In genomic region chr8:117372070-117372469, GRCm38 (mm10) we compare ENCODE assay signal across 8 mouse cellular contexts.
DNase-seq lines count a peak whose midpoint lies in the region; ATAC-seq and TF ChIP-seq lines count a peak whose summit lies in the region.
"Had no signal": no experiment of that assay in that cellular context is flagged by ENCODE, and none has a peak within 500 bp of the region (broad histone marks: within the 10 kb centered on the region; RNA-seq: fewer than 3 reads in every experiment).

No protein-coding gene starts in this region.

- peak; percentile 17; the same call in 1 of the 2 replicates for ATAC-seq in neural tube, embryonic 13.5 days (ENCODE audit: low read depth)
- ATAC-seq in monocyte, adult 5-6 weeks (replicated peaks; ENCODE audit: insufficient number of reproducible peaks, low FRiP score, low TSS enrichment, poor library complexity, severe bottlenecking): no peak

- H3K27ac ChIP-seq in embryonic fibroblast, embryonic 13.5 days (ENCODE audit: insufficient read depth, low read length): peak overlapping the region; percentile 10; the same call in 1 of the 2 replicates
- peak overlapping the region; percentile 65 for H3K27ac ChIP-seq in neural tube, embryonic 13.5 days (replicated peaks)

- no peak overlapping the region for H3K4me2 ChIP-seq in neural tube, embryonic 13.5 days
- H3K4me2 ChIP-seq: embryonic facial prominence, embryonic 13.5 days had no signal

- no peak for TF ChIP-seq POLR2A in embryonic fibroblast, embryonic 13.5 days (IDR thresholded peaks at IDR 0.05; ENCODE audit: low read depth, low read length)

- H3K27me3 ChIP-seq in neural tube, embryonic 13.5 days: no peaks in the 10 kb centered on the region
- H3K27me3 ChIP-seq: embryonic facial prominence, embryonic 13.5 days had no signal

- DNase-seq in NIH3T3 (ENCODE audit: low read depth): peak; percentile 89
- peak; percentile 76 for DNase-seq in layer of hippocampus, adult 9-11 months
- DNase-seq in urinary bladder, adult 18-20 months (ENCODE audit: low spot score in 2 of 2): no peak
- no peak for DNase-seq in thymus, postnatal 10 days (ENCODE audit: low spot score in 2 of 2)

- WGBS in neural tube, embryonic 13.5 days: 64% methylated on average over 12 of the region's 12 CpGs

- no peak overlapping the region for H3K4me3 ChIP-seq in embryonic fibroblast, embryonic 13.5 days (ENCODE audit: insufficient read depth, low read length)
- H3K4me3 ChIP-seq in neural tube, embryonic 13.5 days: no peak overlapping the region
- H3K4me3 ChIP-seq: embryonic facial prominence, embryonic 13.5 days had no signal

- H3K4me1 ChIP-seq in embryonic fibroblast, embryonic 13.5 days (ENCODE audit: control insufficient read depth, insufficient read depth, low read length): peaks cover 6% of the 10 kb centered on the region
- peaks cover 78% of the 10 kb centered on the region for H3K4me1 ChIP-seq in neural tube, embryonic 13.5 days (replicated peaks)

- no peak overlapping the region for H3K9ac ChIP-seq in neural tube, embryonic 13.5 days
- H3K9ac ChIP-seq: embryonic facial prominence, embryonic 13.5 days had no signal

- no peaks in the 10 kb centered on the region for H3K36me3 ChIP-seq in neural tube, embryonic 13.5 days

- no peak for TF ChIP-seq CTCF in embryonic fibroblast, embryonic 13.5 days (IDR thresholded peaks at IDR 0.05; ENCODE audit: borderline replicate concordance, insufficient read depth, low read length)

- H3K9me3 ChIP-seq in neural tube, embryonic 13.5 days: no peaks in the 10 kb centered on the region
- H3K9me3 ChIP-seq: embryonic facial prominence, embryonic 13.5 days had no signal

Comparison
In these comparisons a context has a peak if more than half of its experiments do, and no peak if none do; other contexts are left out.
1. DNase-seq: peak in NIH3T3 (single experiment) and layer of hippocampus, adult 9-11 months (single experiment); none in urinary bladder, adult 18-20 months (0 of 2) and thymus, postnatal 10 days (0 of 2).